Mouse (Mus musculus): ENCODE data around the gene Bbs4. TPM values are rescaled to one million over a fixed set of nuclear protein-coding genes. Genes with fewer than 3 reads are reported as not detected.
"Not testable (repeated sequence)": the region's sequence is repeated elsewhere in the genome, so short reads cannot be mapped to it uniquely, and the experiment has no call there.

Gene Bbs4
- 8.9 and 9.6 TPM in 2 replicates for polyA plus RNA-seq (2015; fragmentation: Nextera tagmentation; extraction: Ambion mirVana)

- peak within 1 kb of the TSS; percentile 64 for H3K9ac ChIP-seq
- no peaks in the 10 kb centered on the region for H3K9me3 ChIP-seq
- H3K4me3 ChIP-seq (replicated peaks), result peak within 1 kb of the TSS; percentile 61
- no peaks in the 10 kb centered on the region for H3K4me1 ChIP-seq (replicated peaks)
- H3K4me2 ChIP-seq (replicated peaks), result peak within 1 kb of the TSS; percentile 77
- ATAC-seq, result peak; percentile 99
- H3K36me3 ChIP-seq, result no peaks in the 10 kb centered on the region
- H3K27me3 ChIP-seq (replicated peaks), result no peaks in the 10 kb centered on the region
- H3K27ac ChIP-seq, result peak within 1 kb of the TSS; percentile 72
- WGBS, result under 1% methylated on average over 31 of the region's 32 CpGs
Observed at GRCm38 (mm10) chr9:59353253-59353639, at the start of gene Bbs4. Gene Bbs4, minus strand, starts transcription at chr9:59353508.

DNA sequence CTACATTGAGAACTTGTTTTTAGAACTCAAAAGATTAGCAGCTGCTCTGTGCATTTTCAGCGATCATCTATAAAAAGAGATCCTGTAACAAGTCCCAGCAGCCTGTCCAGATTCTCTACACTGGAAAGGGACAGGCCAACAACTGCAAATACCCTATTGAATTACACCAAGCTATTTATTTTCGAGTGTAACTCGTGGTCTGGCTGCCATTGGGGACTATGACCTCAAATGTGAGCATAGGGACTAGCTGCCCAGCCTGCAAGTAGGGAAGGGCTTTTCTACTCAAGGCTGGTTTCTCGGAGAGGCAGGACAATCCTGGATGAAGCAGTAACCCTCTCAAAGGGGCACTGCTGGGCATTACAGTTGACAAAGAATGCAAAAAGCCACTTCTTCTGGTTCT lies 35.8 kb upstream of the Bbs4 start:
- Histone ChIP-seq H3K4me1 (replicated peaks) (no peaks in the 10 kb centered on the region), H3K4me3 (replicated peaks) (no peak overlapping the region), H3K4me2 (replicated peaks) (no peak overlapping the region), H3K27me3 (replicated peaks) (no peaks in the 10 kb centered on the region), H3K9ac (no peak overlapping the region), H3K9me3 (no peaks in the 10 kb centered on the region), H3K27ac (no peak overlapping the region; the same call in 1 of the 2 replicates), H3K36me3 (peaks cover 13% of the 10 kb centered on the region)
- WGBS, result 84% methylated on average over 4 of the region's 4 CpGs
- no peak for ATAC-seq

DNA sequence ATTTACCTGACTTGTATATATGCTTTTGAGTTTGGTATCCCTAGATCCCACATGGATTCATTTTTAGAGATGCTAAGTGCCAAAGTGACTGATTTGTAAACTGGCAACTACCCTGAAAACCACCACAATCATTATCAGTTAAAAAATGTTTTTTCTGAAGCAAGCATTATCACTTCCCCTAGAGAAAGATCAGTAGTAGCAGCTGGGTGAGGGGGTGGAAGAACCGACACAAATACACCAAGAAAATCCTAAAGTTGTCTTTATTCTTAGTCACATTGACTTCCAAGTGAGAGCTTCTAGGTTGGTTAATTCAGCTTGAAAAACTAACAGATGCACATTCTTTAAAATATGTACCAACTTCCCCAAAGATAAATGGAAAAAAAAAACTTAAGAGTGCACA lies 35.0 kb upstream of the Bbs4 start:
- no peaks in the 10 kb centered on the region for H3K4me1 ChIP-seq (replicated peaks)
- 87% methylated on average over 1 of the region's 1 CpGs for WGBS
- ATAC-seq, result no peak
- no peaks in the 10 kb centered on the region for H3K27me3 ChIP-seq (replicated peaks)
- no peaks in the 10 kb centered on the region for H3K9me3 ChIP-seq
- no peak overlapping the region for H3K27ac ChIP-seq
- H3K9ac ChIP-seq, result no peak overlapping the region
- no peak overlapping the region for H3K4me2 ChIP-seq (replicated peaks)
- no peak overlapping the region for H3K4me3 ChIP-seq (replicated peaks)
- H3K36me3 ChIP-seq, result peaks cover 10% of the 10 kb centered on the region

GRCm38 (mm10) chr9:59387461-59387860 lies 34.2 kb upstream of the Bbs4 start:
- Histone ChIP-seq H3K36me3 (peaks cover 7% of the 10 kb centered on the region), H3K4me3 (replicated peaks) (no peak overlapping the region), H3K9me3 (no peaks in the 10 kb centered on the region), H3K4me2 (replicated peaks) (no peak overlapping the region), H3K4me1 (replicated peaks) (no peaks in the 10 kb centered on the region), H3K27ac (no peak overlapping the region), H3K9ac (no peak overlapping the region), H3K27me3 (replicated peaks) (no peaks in the 10 kb centered on the region)
- ATAC-seq, result no peak
- WGBS, result 60% methylated on average over 3 of the region's 3 CpGs

- Histone ChIP-seq H3K4me2 (replicated peaks) (no peak overlapping the region), H3K9ac (no peak overlapping the region), H3K9me3 (no peaks in the 10 kb centered on the region), H3K4me1 (replicated peaks) (no peaks in the 10 kb centered on the region), H3K4me3 (replicated peaks) (no peak overlapping the region), H3K27me3 (replicated peaks) (no peaks in the 10 kb centered on the region), H3K36me3 (no peaks in the 10 kb centered on the region), H3K27ac (no peak overlapping the region)
- 90% methylated on average over 15 of the region's 15 CpGs for WGBS
- ATAC-seq, result no peak
Observed at GRCm38 (mm10) chr9:59375626-59376025, 22.3 kb upstream of the Bbs4 start.

DNA sequence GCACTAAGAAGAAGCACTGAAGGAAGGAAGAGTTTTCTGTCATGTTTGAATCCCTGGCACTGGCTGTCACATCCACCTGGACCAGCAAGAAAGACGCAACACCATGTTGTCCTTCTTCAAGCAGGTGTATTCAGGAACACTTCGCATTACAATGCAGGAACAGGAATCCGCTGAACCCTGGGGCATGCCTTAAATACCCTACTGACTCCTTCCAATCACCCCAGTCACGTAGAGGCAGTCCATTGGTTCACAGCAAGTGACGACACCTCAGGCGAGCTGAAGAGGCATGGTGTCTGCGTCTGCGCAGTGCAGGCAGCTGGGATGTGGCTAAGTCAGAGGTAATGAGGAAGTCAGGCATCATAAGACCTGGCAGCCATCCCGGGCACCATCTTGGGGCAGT lies 16.3 kb upstream of the Bbs4 start:
- no peak overlapping the region for H3K4me3 ChIP-seq (replicated peaks)
- ATAC-seq, result no peak
- no peak overlapping the region for H3K4me2 ChIP-seq (replicated peaks)
- H3K27me3 ChIP-seq (replicated peaks), result no peaks in the 10 kb centered on the region
- H3K36me3 ChIP-seq, result no peaks in the 10 kb centered on the region
- H3K9ac ChIP-seq, result no peak overlapping the region
- WGBS, result 89% methylated on average over 9 of the region's 9 CpGs
- no peaks in the 10 kb centered on the region for H3K9me3 ChIP-seq
- no peaks in the 10 kb centered on the region for H3K4me1 ChIP-seq (replicated peaks)
- H3K27ac ChIP-seq, result no peak overlapping the region

- Histone ChIP-seq H3K4me2 (replicated peaks) (no peak overlapping the region), H3K27ac (no peak overlapping the region), H3K4me3 (replicated peaks) (no peak overlapping the region), H3K9me3 (no peaks in the 10 kb centered on the region), H3K27me3 (replicated peaks) (no peaks in the 10 kb centered on the region), H3K9ac (no peak overlapping the region), H3K4me1 (replicated peaks) (no peaks in the 10 kb centered on the region), H3K36me3 (no peaks in the 10 kb centered on the region)
- no peak for ATAC-seq
- 79% methylated on average over 5 of the region's 5 CpGs for WGBS
Observed at GRCm38 (mm10) chr9:59369220-59369619, 15.9 kb upstream of the Bbs4 start.

DNA sequence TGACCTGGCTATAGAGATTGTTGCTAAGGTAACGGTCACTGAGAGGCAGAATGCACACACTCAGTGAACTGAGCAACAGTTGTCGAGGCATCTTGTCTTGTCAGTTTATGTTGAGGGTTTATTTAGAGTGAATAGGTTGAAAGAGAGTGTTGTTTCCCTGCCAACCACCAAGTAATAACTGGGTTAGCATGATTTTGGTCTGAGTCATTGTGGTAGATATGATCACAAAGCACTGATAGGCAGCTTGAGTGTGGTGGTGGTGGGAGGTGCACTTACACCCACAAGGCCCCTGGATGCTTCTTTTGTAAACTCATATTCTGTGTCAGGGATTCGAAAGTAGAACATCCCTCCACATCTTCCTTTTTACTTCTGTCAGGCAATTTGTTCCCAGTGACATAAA lies 7.2 kb upstream of the Bbs4 start:
- ATAC-seq; H3K27ac ChIP-seq; H3K4me2 ChIP-seq (replicated peaks); H3K27me3 ChIP-seq (replicated peaks); H3K4me3 ChIP-seq (replicated peaks); H3K4me1 ChIP-seq (replicated peaks); H3K36me3 ChIP-seq; H3K9ac ChIP-seq; H3K9me3 ChIP-seq: not testable (repeated sequence)
- WGBS, result 42% methylated on average over 2 of the region's 3 CpGs

- H3K4me2 ChIP-seq (replicated peaks); H3K4me3 ChIP-seq (replicated peaks); H3K4me1 ChIP-seq (replicated peaks); H3K9me3 ChIP-seq; H3K36me3 ChIP-seq; ATAC-seq; H3K27me3 ChIP-seq (replicated peaks); H3K27ac ChIP-seq; H3K9ac ChIP-seq: not testable (repeated sequence)
- 64% methylated on average over 1 of the region's 1 CpGs for WGBS
Observed at GRCm38 (mm10) chr9:59358041-59358440, 4.7 kb upstream of the Bbs4 start.

DNA sequence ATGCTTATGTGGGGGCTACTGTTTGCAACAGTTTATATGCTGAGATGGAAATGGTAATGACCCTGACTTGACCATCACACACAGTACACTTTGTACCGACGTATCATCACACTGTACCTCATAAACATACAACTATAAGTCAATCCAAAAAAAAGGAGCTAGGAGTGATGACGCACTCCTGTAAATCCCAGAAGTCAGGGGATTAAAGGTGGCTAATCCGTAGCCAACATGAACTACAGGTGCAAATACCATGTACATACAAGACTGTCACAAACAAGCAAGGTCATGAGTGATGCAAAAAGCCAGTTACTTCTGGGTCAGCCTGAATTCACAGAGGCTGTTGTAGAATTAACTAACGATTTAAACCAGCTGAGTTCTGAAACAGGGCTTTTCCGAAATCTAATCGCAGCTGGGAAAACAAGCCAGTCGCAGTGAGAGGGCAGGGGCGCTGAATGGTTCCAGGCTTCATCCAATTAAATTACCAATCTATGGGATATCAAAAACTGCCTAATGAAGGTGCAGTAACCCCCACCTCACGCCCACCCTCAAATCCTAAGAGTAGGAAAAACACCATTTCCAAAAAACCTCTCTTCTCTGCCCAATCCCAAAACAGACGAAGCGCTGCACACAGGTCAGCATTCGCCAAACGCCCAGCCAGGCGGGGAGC lies 589 bp downstream of the Bbs4 start:
- peak overlapping the region; percentile 72 for H3K27ac ChIP-seq
- H3K4me2 ChIP-seq (replicated peaks), result peak overlapping the region; percentile 77
- peak overlapping the region; percentile 64 for H3K9ac ChIP-seq
- H3K9me3 ChIP-seq, result no peaks in the 10 kb centered on the region
- no peaks in the 10 kb centered on the region for H3K4me1 ChIP-seq (replicated peaks)
- no peaks in the 10 kb centered on the region for H3K27me3 ChIP-seq (replicated peaks)
- 11% methylated on average over 15 of the region's 15 CpGs for WGBS
- no peaks in the 10 kb centered on the region for H3K36me3 ChIP-seq
- H3K4me3 ChIP-seq (replicated peaks), result peak overlapping the region; percentile 61
- ATAC-seq, result peak; percentile 16

DNA sequence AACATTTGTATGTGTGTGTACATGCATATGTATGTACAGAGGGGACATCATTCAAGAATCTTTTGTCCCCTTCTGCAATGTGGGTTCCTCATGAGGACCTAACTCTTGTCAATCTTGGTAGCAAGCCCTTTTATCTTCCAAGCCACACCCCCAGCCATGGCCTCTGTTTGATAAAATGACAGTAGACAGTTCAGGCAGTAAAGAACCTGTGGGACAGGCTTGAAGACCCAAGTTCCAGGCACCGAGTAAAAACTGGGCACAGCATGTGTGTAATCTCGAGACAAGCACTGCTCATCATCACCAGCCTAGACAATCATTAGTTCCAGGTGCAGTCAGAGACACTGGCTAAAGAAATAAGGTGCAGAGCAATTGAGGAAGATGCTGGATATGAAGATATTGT lies 7.1 kb downstream of the Bbs4 start:
- no peaks in the 10 kb centered on the region for H3K9me3 ChIP-seq
- no peaks in the 10 kb centered on the region for H3K4me1 ChIP-seq (replicated peaks)
- WGBS, result 56% methylated on average over 2 of the region's 2 CpGs
- no peaks in the 10 kb centered on the region for H3K36me3 ChIP-seq
- no peak overlapping the region for H3K4me2 ChIP-seq (replicated peaks)
- H3K27ac ChIP-seq, result no peak overlapping the region
- H3K27me3 ChIP-seq (replicated peaks), result no peaks in the 10 kb centered on the region
- no peak overlapping the region for H3K4me3 ChIP-seq (replicated peaks)
- ATAC-seq, result no peak
- no peak overlapping the region for H3K9ac ChIP-seq

- Histone ChIP-seq H3K27me3 (replicated peaks) (no peaks in the 10 kb centered on the region), H3K9me3 (no peaks in the 10 kb centered on the region), H3K4me3 (replicated peaks) (no peak overlapping the region), H3K4me2 (replicated peaks) (no peak overlapping the region), H3K9ac (no peak overlapping the region), H3K36me3 (no peaks in the 10 kb centered on the region), H3K4me1 (replicated peaks) (0 out of 2 replicates have a peak, but pooled peaks cover 3% of the 10 kb centered on the region), H3K27ac (no peak overlapping the region)
- no peak for ATAC-seq
- WGBS, result 84% methylated on average over 9 of the region's 9 CpGs
Observed at GRCm38 (mm10) chr9:59340002-59340401, 13.3 kb downstream of the Bbs4 start.

DNA sequence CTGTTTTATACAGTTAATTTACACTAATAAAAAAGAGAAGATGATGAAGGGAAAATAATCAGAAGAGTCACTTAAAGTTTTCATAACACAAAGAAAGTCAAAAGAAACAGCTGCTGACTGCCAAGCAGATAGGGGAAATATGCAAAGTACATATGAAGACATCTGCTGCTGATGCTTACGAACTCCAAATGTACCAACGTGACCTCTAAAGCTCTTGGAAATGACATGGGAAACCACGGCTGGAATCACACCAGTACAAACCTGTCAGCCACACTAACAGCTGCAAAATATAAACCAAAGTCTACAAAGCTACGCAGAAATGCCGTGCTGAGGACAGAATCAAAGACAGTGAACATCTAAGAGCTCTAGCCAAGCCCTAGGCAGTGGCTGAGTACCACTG lies 14.2 kb downstream of the Bbs4 start:
- ATAC-seq, result no peak
- H3K9me3 ChIP-seq, result no peaks in the 10 kb centered on the region
- no peaks in the 10 kb centered on the region for H3K36me3 ChIP-seq
- 52% methylated on average over 5 of the region's 5 CpGs for WGBS
- no peaks in the 10 kb centered on the region for H3K27me3 ChIP-seq (replicated peaks)
- no peak overlapping the region for H3K9ac ChIP-seq
- H3K4me3 ChIP-seq (replicated peaks), result no peak overlapping the region
- no peak overlapping the region for H3K27ac ChIP-seq
- H3K4me2 ChIP-seq (replicated peaks), result no peak overlapping the region
- 0 out of 2 replicates have a peak, but pooled peaks cover 3% of the 10 kb centered on the region for H3K4me1 ChIP-seq (replicated peaks)
